Mouse (Mus musculus): ENCODE measurements around the gene Atp6v0e2. TPM values are rescaled to one million over a fixed set of nuclear protein-coding genes. Genes with fewer than 3 reads are reported as not detected.

The Atp6v0e2 gene
- polyA plus RNA-seq, 2 experiments = 0.75 to 0.81 TPM

- ATAC-seq (ENCODE audit: insufficient read depth) = no peak
Observed at GRCm38 (mm10) chr6:48553819-48554218, 16.4 kb downstream of the Atp6v0e2 start.

GRCm38 (mm10) chr6:48554280-48555103, 17.1 kb downstream of the Atp6v0e2 start, which contains the start of gene Lrrc61:
TSS of gene Lrrc61 (plus strand) at chr6:48554796.
- peaks cover 0 to 10% of the 10 kb centered on the region in 2 experiments; a peak in 3 of 4 replicates for H3K4me1 ChIP-seq (replicated peaks; ENCODE audit: control insufficient read depth in 2 of 2, insufficient read depth in 2 of 2, low read length in 1 of 2)
- DNase-seq (ENCODE audit: low read depth in 3 of 3, low spot score in 3 of 3) (peak; percentile 61 to 68 (median 65)), ATAC-seq (ENCODE audit: insufficient read depth) (peak; percentile 86)
- 2% methylated on average over 39 of the region's 39 CpGs for WGBS (ENCODE audit: insufficient replicate concordance)
- peak within 1 kb of the TSS; percentile 56 for H3K27ac ChIP-seq
- H3K27me3 ChIP-seq (ENCODE audit: control insufficient read depth, insufficient read depth, low read length) = no peaks in the 10 kb centered on the region
- H3K36me3 ChIP-seq (replicated peaks; ENCODE audit: control insufficient read depth, insufficient read depth, low read depth) = no peaks in the 10 kb centered on the region
- no peaks in the 10 kb centered on the region for H3K9me3 ChIP-seq (ENCODE audit: control insufficient read depth, low read length)
- peak within 1 kb of the TSS; percentile 54 for H3K9ac ChIP-seq (replicated peaks)
- peak within 1 kb of the TSS; percentile 74 for H3K4me2 ChIP-seq (ENCODE audit: low read depth)
- peak within 1 kb of the TSS; percentile 52 to 56 for H3K4me3 ChIP-seq (ENCODE audit: insufficient read depth in 1 of 2, low read depth in 2 of 2, low read length in 2 of 2)
- no peak; the same call in 1 of the 2 replicates for TF ChIP-seq EP300 (IDR thresholded peaks at IDR 0.05; ENCODE audit: low read depth)
- TF ChIP-seq CTCF (IDR thresholded peaks at IDR 0.05; ENCODE audit: low read depth) = no peak

More at GRCm38 (mm10) chr6:48553819-48554218, 16.4 kb downstream of the Atp6v0e2 start:
- Histone ChIP-seq H3K27ac (no peak overlapping the region), H3K9me3 (ENCODE audit: control insufficient read depth, low read length) (no peaks in the 10 kb centered on the region), H3K4me3 (ENCODE audit: insufficient read depth in 1 of 2, low read depth in 2 of 2, low read length in 2 of 2) (peak overlapping the region in 1 of 2 experiments; percentile 56; a peak in 1 of 4 replicates), H3K4me1 (replicated peaks; ENCODE audit: control insufficient read depth in 2 of 2, insufficient read depth in 2 of 2, low read length in 1 of 2) (peaks cover 0 to 10% of the 10 kb centered on the region in 2 experiments; a peak in 3 of 4 replicates), H3K27me3 (ENCODE audit: control insufficient read depth, insufficient read depth, low read length) (no peaks in the 10 kb centered on the region), H3K4me2 (ENCODE audit: low read depth) (peak overlapping the region; percentile 74; the same call in 1 of the 2 replicates), H3K36me3 (replicated peaks; ENCODE audit: control insufficient read depth, insufficient read depth, low read depth) (no peaks in the 10 kb centered on the region), H3K9ac (replicated peaks) (no peak overlapping the region)
- TF ChIP-seq CTCF (IDR thresholded peaks at IDR 0.05; ENCODE audit: low read depth) (no peak), EP300 (IDR thresholded peaks at IDR 0.05; ENCODE audit: low read depth) (no peak)
- DNase-seq (ENCODE audit: low read depth in 3 of 3, low spot score in 3 of 3) = no peak
- 77% methylated on average over 4 of the region's 4 CpGs for WGBS (ENCODE audit: insufficient replicate concordance)

- Histone ChIP-seq H3K9ac (replicated peaks) (peak overlapping the region; percentile 47), H3K4me2 (ENCODE audit: low read depth) (peak overlapping the region; percentile 74), H3K27me3 (ENCODE audit: control insufficient read depth, insufficient read depth, low read length) (no peaks in the 10 kb centered on the region), H3K4me1 (replicated peaks; ENCODE audit: control insufficient read depth in 2 of 2, insufficient read depth in 2 of 2, low read length in 1 of 2) (peaks cover 0 to 10% of the 10 kb centered on the region in 2 experiments; a peak in 3 of 4 replicates), H3K27ac (peak overlapping the region; percentile 56), H3K36me3 (replicated peaks; ENCODE audit: control insufficient read depth, insufficient read depth, low read depth) (no peaks in the 10 kb centered on the region), H3K4me3 (ENCODE audit: insufficient read depth in 1 of 2, low read depth in 2 of 2, low read length in 2 of 2) (peak overlapping the region; percentile 52 to 56), H3K9me3 (ENCODE audit: control insufficient read depth, low read length) (no peaks in the 10 kb centered on the region)
- DNase-seq (ENCODE audit: low read depth in 3 of 3, low spot score in 3 of 3) (peak in 2 of 3 experiments; percentile 17 to 24), ATAC-seq (ENCODE audit: insufficient read depth) (peak; percentile 56; the same call in 1 of the 2 replicates)
- 31% methylated on average over 13 of the region's 14 CpGs for WGBS (ENCODE audit: insufficient replicate concordance)
- TF ChIP-seq EP300 (IDR thresholded peaks at IDR 0.05; ENCODE audit: low read depth) = no peak
- no peak for TF ChIP-seq CTCF (IDR thresholded peaks at IDR 0.05; ENCODE audit: low read depth)
Observed at GRCm38 (mm10) chr6:48555104-48555890, 17.9 kb downstream of the Atp6v0e2 start.

DNA sequence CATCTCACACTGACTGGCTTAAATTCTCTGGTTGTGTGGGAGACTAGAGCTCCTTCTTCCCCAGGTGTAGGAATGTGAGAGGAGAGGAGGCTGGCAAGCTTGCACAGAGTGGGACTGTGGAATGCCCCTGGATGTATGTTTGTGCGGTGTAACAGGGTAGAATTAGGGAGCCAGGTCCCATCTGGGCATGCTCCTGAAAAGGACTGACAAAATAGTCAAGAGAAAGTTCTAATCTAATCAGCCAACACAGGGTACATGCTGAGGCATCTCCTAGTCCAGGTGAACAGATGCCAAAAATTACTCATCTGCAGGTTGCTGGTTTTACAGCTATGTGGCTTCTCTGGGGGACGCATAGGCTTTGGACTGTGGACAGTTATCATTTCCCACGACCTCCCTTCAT, 18.5 kb downstream of the Atp6v0e2 start:
- no peak overlapping the region for H3K4me3 ChIP-seq (ENCODE audit: insufficient read depth in 1 of 2, low read depth in 2 of 2, low read length in 2 of 2)
- no peaks in the 10 kb centered on the region for H3K9me3 ChIP-seq (ENCODE audit: control insufficient read depth, low read length)
- 64% methylated on average over 3 of the region's 3 CpGs for WGBS (ENCODE audit: insufficient replicate concordance)
- H3K4me1 ChIP-seq (replicated peaks; ENCODE audit: control insufficient read depth in 2 of 2, insufficient read depth in 2 of 2, low read length in 1 of 2) = peaks cover 0 to 10% of the 10 kb centered on the region in 2 experiments; a peak in 3 of 4 replicates
- H3K36me3 ChIP-seq (replicated peaks; ENCODE audit: control insufficient read depth, insufficient read depth, low read depth) = no peaks in the 10 kb centered on the region
- ATAC-seq (ENCODE audit: insufficient read depth) (no peak), DNase-seq (ENCODE audit: low read depth in 3 of 3, low spot score in 3 of 3) (no peak)
- TF ChIP-seq CTCF (IDR thresholded peaks at IDR 0.05; ENCODE audit: low read depth) = no peak
- TF ChIP-seq EP300 (IDR thresholded peaks at IDR 0.05; ENCODE audit: low read depth) = no peak
- H3K27ac ChIP-seq = no peak overlapping the region
- H3K9ac ChIP-seq (replicated peaks) = no peak overlapping the region
- no peaks in the 10 kb centered on the region for H3K27me3 ChIP-seq (ENCODE audit: control insufficient read depth, insufficient read depth, low read length)
- H3K4me2 ChIP-seq (ENCODE audit: low read depth) = no peak overlapping the region
